Mouse (Mus musculus) heart, postnatal 0 days (tissue): ENCODE data around the gene Mtg2. TPM values are rescaled to one million over a fixed set of nuclear protein-coding genes. Genes with fewer than 3 reads are reported as not detected.
A peak's percentile ranks its signal among the peaks of the same experiment; 100 is the strongest.

Experiments used
- ATAC-seq: fragments of 200-750 bp; cut with Nextera tagmentation; 2 replicates; pipeline ENCODE4 v1.8.0; 2017; ENCODE audit warnings: low read depth, moderate number of reproducible peaks, moderate library complexity; ENCODE audit not compliant: insufficient read depth
- DNase-seq: peaks from one replicate; pipeline ENCODE4 v3.0.0-alpha.2; 2016; ENCODE audit warnings: low spot score
- H3K27ac ChIP-seq: fragments of 300-500 bp; sonication (generic); 2 replicates; pipeline ENCODE4 v1.5.1; 2014; ENCODE audit warnings: low read depth, mild to moderate bottlenecking
- H3K27me3 ChIP-seq: fragments of 300-500 bp; sonication (generic); 2 replicates; pipeline ENCODE4 v1.6.1; 2014; ENCODE audit warnings: low read length, mixed read lengths; ENCODE audit not compliant: control insufficient read depth, insufficient read depth
- H3K36me3 ChIP-seq: fragments of 300-500 bp; sonication (generic); replicated peaks from 2 replicates; pipeline ENCODE4 v1.6.1; 2014; ENCODE audit warnings: low read length, mixed read lengths; ENCODE audit not compliant: control insufficient read depth, insufficient read depth
- H3K4me1 ChIP-seq: fragments of 300-500 bp; sonication (generic); 2 replicates; pipeline ENCODE4 v1.6.1; 2014; ENCODE audit warnings: antibody characterized with exemption; ENCODE audit not compliant: control insufficient read depth, insufficient read depth
- H3K4me2 ChIP-seq: fragments of 300-500 bp; sonication (generic); 2 replicates; pipeline ENCODE4 v1.6.1; 2014; ENCODE audit warnings: low read depth, mild to moderate bottlenecking, low read length, moderate library complexity
- H3K4me3 ChIP-seq: fragments of 300-500 bp; sonication (generic); 2 replicates; pipeline ENCODE4 v1.5.1; 2014; ENCODE audit warnings: low read depth, low read length
- H3K9ac ChIP-seq: fragments of 300-500 bp; sonication (generic); replicated peaks from 2 replicates; pipeline ENCODE4 v1.6.1; 2014; ENCODE audit warnings: low read depth, low read length, mixed read lengths
- H3K9me3 ChIP-seq: fragments of 300-500 bp; sonication (generic); replicated peaks from 2 replicates; pipeline ENCODE4 v1.6.1; 2016; ENCODE audit warnings: low read length; ENCODE audit not compliant: control insufficient read depth
- CTCF ChIP-seq: IDR thresholded peaks from 2 replicates; pipeline ENCODE4 v1.5.1; 2016; ENCODE audit warnings: antibody characterized with exemption, control low read depth, low read depth
- EP300 ChIP-seq: IDR thresholded peaks from 2 replicates; pipeline ENCODE4 v1.6.1; 2016; ENCODE audit warnings: antibody characterized with exemption, low read depth
- WGBS: fragments of 180-500 bp; shearing (Covaris S2); extraction: QIAGEN DNeasy Blood & Tissue Kit; methylation state at CpG from one replicate; pipeline ENCODE4 v1.1.7; 2014; 5-methylcytosine and 5-hydroxymethylcytosine counted together
- polyA plus RNA-seq: library from polyadenylated mRNA; unstranded; fragments of >200 nt; fragmentation: Nextera tagmentation; extraction: Ambion mirVana; gene quantifications from 2 replicates; pipeline ENCODE4 v1.2.1, GENCODE M21; 2015
- total RNA-seq: library from RNA; depleted of rRNA; stranded (reverse); fragments of >200 nt; gene quantifications from 2 replicates; pipeline ENCODE4 v1.2.3, GENCODE M21; 2014; ENCODE audit warnings: low replicate concordance

Mtg2 gene
- total and polyA plus RNA-seq, 2 experiments from 2014 or later: 21.3 to 33.9 TPM

DNA sequence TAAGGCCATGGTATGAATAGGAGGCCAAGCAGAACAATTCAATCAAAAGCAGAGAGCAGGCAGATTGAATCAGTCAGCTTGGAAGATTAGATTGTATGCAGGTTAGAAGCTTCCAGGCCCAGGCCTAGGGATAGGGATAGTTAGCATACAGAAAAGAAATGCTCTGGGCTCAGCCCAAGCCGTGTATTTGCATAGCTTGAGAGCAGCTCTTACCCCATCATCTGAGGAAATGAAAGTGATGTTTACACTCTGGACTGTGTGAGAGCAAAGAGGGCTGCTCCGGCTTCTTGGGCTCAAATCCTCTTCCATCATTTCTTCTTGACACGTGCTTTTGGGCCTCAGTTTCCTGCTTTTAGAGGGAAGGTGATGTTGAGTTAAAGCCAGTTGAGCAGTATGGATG lies 22.8 kb upstream of the Mtg2 start:
- DNase-seq (no peak), ATAC-seq (no peak)
- Histone ChIP-seq H3K9me3 (no peaks in the 10 kb centered on the region), H3K4me1 (peaks cover 4% of the 10 kb centered on the region; the same call in 1 of the 2 replicates), H3K9ac (no peak overlapping the region), H3K4me2 (no peak overlapping the region), H3K36me3 (no peaks in the 10 kb centered on the region), H3K27ac (no peak overlapping the region), H3K27me3 (no peaks in the 10 kb centered on the region), H3K4me3 (no peak overlapping the region)
- 80% methylated on average over 3 of the region's 3 CpGs for WGBS
- TF ChIP-seq EP300: no peak
- TF ChIP-seq CTCF: no peak

DNA sequence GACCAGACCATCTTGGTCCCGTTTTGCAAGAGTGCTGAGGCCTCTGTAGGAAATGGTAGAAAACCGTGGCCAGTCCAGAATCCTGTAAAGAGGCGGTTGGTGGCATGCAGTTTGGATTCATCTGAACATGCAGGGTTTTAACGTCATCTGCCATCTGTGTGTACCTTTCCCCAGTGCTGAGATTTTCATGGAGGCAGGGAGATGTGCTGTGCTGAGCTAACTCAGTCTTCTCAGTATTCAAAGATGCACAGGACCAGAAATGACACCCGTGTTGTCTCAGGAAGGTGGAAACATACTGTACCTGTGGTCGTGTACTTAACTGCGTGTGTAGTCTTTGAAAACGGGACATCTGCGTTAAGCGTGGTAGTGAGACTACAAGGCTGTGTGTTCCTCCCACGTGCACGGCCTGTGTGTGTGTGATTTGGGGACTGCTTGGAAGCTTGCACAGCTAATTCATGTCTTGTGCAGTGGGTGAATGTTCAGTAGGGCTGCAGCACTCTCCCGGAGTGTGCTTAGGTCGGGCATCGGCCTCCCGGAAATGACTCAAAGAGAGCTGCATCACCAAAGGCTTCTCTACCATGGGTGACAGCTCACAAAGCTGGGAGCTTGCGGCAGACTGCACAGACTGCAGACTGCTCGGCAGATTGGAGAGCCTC lies 22.3 kb upstream of the Mtg2 start:
- ATAC-seq (no peak), DNase-seq (no peak)
- no peak overlapping the region for H3K4me3 ChIP-seq
- no peak overlapping the region for H3K4me2 ChIP-seq
- H3K27me3 ChIP-seq: no peaks in the 10 kb centered on the region
- WGBS: 89% methylated on average over 18 of the region's 18 CpGs
- TF ChIP-seq EP300: no peak
- no peak for TF ChIP-seq CTCF
- peaks cover 4% of the 10 kb centered on the region; the same call in 1 of the 2 replicates for H3K4me1 ChIP-seq
- H3K27ac ChIP-seq: no peak overlapping the region
- H3K36me3 ChIP-seq: no peaks in the 10 kb centered on the region
- no peak overlapping the region for H3K9ac ChIP-seq
- H3K9me3 ChIP-seq: no peaks in the 10 kb centered on the region

DNA sequence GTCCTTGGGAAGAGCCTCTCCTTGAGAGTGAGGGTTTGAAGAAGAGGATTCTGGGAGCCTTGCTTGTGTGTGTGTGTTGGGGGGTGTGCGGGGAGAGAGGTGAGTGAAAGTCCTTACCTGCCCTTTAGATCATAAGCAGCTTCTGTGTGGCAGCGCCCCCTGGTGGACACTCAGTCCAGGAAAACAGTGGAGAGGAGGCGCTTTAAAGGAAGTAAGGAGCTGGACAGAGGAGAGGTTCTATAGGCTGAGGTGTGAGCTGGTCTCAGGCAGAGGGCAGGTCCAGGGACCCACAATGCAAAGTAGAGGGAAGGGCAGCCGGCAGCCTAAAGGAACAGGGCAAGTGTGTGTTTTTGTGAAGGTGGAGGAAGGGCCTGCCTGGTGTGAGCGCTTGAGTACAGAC lies 19.4 kb upstream of the Mtg2 start:
- Histone ChIP-seq H3K27me3 (no peaks in the 10 kb centered on the region), H3K4me2 (no peak overlapping the region), H3K27ac (no peak overlapping the region), H3K4me3 (no peak overlapping the region), H3K36me3 (peaks cover 5% of the 10 kb centered on the region), H3K9ac (no peak overlapping the region), H3K9me3 (no peaks in the 10 kb centered on the region), H3K4me1 (no peaks in the 10 kb centered on the region)
- 22% methylated on average over 5 of the region's 5 CpGs for WGBS
- DNase-seq (peak; percentile 69), ATAC-seq (peak; percentile 45; the same call in 1 of the 2 replicates)
- TF ChIP-seq EP300 (no peak), CTCF (peak; percentile 90)

DNA sequence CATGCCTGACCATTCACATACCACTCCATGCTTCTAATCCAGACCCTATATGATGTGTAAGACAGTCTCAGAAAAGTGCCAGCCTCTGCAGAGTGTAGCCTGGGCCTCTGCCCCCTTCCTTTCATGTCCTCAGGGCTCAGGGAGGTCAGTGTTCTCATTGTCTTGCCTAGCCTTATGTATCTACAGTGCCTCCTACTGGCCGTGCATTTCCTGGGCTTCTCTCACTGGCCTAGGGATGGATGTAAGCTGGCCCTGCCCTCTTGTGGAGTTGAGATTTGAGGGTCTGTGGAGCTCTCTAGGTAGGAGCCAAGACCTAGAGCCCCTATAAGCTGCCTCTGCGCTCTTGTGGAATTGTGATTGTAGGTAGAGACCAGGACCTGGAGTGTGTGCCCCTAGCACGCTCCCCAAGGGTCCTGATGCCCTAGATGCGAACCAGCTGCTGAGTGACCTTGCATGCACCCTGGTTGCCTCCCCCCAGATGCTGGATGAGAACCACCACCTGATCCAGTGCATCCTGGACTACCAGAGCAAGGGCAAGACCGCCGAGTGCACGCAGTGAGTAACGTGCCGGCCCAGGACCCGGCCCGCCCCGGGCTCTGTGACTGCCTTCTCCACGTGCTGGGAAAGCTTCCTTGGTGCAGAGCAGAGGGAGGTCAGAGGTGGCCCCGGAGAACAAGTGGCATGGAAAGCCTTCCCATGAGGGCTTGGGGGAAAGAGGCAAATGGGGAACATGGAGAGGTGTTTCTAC lies 18.2 kb upstream of the Mtg2 start:
- no peak overlapping the region for H3K27ac ChIP-seq
- H3K36me3 ChIP-seq: peaks cover 15% of the 10 kb centered on the region
- no peak for ATAC-seq
- H3K4me1 ChIP-seq: no peaks in the 10 kb centered on the region
- TF ChIP-seq EP300 (no peak), CTCF (peak; percentile 46)
- no peaks in the 10 kb centered on the region for H3K9me3 ChIP-seq
- WGBS: 86% methylated on average over 14 of the region's 14 CpGs
- no peak overlapping the region for H3K4me2 ChIP-seq
- H3K9ac ChIP-seq: no peak overlapping the region
- no peak overlapping the region for H3K4me3 ChIP-seq
- no peak for DNase-seq
- no peaks in the 10 kb centered on the region for H3K27me3 ChIP-seq

DNA sequence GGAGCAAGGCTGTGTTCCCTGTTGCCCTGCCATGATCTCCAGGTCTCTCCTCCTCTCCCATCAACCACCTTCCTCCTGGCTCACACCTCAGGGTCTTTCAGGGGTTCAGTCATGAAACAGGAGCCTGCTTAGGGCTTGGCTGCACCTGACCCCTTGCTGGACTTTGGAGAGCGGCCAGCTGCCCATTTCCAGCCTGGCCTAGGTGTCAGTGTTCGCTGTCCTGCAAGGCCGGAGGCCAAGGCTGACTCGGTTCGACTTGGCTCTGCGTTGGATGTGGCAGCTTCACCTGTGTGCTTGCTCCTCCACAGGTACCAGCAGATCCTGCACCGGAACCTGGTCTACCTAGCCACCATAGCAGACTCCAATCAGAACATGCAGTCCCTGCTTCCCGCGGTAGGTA lies 17.4 kb upstream of the Mtg2 start:
- H3K27ac ChIP-seq: no peak overlapping the region
- WGBS: 93% methylated on average over 9 of the region's 9 CpGs
- H3K27me3 ChIP-seq: no peaks in the 10 kb centered on the region
- no peak for DNase-seq
- H3K36me3 ChIP-seq: peaks cover 24% of the 10 kb centered on the region
- no peak for TF ChIP-seq EP300
- TF ChIP-seq CTCF: no peak
- no peak overlapping the region for H3K4me2 ChIP-seq
- no peak for ATAC-seq
- no peak overlapping the region for H3K9ac ChIP-seq
- no peak overlapping the region for H3K4me3 ChIP-seq
- H3K9me3 ChIP-seq: no peaks in the 10 kb centered on the region
- H3K4me1 ChIP-seq: no peaks in the 10 kb centered on the region
